Mouse (Mus musculus): ENCODE data around the gene Hist1h2bj. TPM values are rescaled to one million over a fixed set of nuclear protein-coding genes. Genes with fewer than 3 reads are reported as not detected.

Gene Hist1h2bj
- 470 and 634 TPM in 2 replicates for total RNA-seq (2023)

DNA sequence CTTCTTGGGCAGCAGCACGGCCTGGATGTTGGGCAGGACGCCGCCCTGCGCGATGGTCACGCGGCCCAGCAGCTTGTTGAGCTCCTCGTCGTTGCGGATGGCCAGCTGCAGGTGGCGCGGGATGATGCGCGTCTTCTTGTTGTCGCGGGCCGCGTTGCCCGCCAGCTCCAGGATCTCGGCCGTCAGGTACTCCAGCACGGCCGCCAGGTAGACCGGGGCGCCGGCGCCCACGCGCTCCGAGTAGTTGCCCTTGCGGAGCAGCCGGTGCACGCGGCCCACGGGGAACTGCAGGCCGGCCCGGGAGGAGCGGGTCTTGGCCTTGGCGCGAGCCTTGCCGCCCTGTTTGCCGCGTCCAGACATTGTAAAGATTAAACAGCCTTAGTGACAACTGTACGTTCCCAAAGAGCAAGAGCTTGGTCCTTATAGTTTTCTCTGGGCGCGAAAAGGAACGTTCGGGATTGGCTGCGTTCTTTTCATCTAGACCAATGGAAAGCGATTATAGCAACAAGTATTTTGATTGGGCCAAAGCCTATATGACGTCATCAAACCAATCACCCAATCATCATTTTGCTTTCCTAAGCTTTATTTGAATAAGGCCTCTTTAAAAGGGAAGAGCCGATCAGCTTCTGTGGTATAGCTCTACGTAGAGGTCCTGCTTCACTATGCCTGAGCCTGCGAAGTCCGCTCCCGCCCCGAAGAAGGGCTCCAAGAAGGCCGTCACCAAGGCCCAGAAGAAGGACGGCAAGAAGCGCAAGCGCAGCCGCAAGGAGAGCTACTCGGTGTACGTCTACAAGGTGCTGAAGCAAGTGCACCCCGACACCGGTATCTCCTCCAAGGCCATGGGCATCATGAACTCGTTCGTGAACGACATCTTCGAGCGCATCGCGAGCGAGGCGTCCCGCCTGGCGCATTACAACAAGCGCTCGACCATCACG is at the start of gene Hist1h2bj, which contains the start of gene Hist1h2ag:
Hist1h2bj (plus strand) TSS at position 647 of the 935 bp plus-strand sequence.
Hist1h2ag (minus strand) TSS at position 377 of the 935 bp plus-strand sequence.

DNA sequence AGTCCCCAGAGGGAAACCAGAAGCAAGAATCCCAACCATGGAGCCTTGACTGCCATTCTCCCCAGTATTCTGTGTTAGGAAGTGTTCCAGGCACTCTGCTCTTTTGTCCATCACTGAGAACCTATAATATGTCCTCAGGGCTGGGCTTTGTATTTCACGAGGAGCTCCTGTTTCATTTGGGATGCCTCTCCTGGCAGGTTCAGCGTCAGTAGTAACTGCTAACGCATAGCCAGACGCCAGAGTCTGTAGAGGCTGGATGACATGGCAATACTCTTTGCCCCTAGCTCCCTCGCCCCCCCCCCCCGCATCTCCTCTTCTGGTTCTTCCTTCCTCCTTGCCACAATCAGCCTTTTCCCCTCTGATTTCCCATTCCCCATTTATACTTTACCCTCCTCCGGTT is 33.4 kb upstream of the Hist1h2bj start, which contains the start of gene Prss16:
Prss16 (minus strand) TSS at position 101 of the 400 bp plus-strand sequence.

DNA sequence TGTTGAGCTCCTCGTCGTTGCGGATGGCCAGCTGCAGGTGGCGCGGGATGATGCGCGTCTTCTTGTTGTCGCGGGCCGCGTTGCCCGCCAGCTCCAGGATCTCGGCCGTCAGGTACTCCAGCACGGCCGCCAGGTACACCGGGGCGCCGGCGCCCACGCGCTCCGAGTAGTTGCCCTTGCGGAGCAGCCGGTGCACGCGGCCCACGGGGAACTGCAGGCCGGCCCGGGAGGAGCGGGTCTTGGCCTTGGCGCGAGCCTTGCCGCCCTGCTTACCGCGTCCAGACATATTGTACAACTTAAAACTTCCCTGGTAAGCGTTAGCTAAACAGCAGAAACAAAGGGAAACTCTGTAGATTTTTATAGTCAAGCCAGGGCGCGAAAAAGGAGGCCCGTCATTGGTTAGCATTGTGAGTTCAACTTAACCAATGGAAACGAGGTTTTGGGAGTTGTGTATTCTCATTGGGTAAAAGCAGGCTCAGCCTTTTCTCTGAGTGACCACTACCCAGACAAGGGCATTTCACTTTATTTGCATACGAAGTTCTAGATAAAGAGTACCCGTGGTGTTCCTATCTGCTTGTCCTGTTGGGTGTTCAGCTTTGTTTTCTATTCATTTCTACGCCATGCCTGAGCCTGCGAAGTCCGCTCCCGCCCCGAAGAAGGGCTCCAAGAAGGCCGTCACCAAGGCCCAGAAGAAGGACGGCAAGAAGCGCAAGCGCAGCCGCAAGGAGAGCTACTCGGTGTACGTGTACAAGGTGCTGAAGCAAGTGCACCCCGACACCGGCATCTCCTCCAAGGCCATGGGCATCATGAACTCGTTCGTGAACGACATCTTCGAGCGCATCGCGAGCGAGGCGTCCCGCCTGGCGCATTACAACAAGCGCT is 7.5 kb upstream of the Hist1h2bj start, which contains the start of the genes Hist1h2ah and Hist1h2bk:
Hist1h2ah (minus strand) TSS at position 302 of the 882 bp plus-strand sequence.
Hist1h2bk (plus strand) TSS at position 604 of the 882 bp plus-strand sequence.

GRCm38 (mm10) chr13:22041142-22041536 is 1.9 kb upstream of the Hist1h2bj start, which contains the start of gene Hist1h4i:
Gene Hist1h4i, minus strand, starts transcription at chr13:22041362.

DNA sequence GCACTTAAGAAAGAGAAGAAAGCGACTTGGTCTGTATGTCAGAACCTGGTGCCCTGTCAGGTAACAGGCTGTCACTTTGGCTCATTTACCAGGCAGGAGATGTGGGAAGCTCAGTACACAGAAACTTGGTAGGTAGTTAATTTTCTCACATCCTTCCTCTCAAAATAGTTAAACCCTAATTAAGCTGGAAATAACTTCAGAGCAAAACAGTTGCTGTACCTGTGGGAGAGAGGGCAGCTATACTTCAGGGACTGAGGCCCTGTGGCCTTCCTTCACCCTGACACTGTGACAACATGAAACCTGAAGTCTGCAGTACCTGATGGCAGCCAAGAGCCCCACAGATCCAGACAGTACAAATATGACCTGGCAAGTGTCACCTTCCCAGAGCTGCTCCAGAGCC is 41.1 kb downstream of the Hist1h2bj start, which contains the start of gene Vmn1r188:
Vmn1r188 (plus strand) TSS at position 301 of the 400 bp plus-strand sequence.

Other genes starting within 250 kb of the Hist1h2bj start
- gene Hist1h2bq, start 233.0 kb upstream of the Hist1h2bj start, total RNA-seq (2023) = 732 and 971 TPM in 2 replicates
- gene Hist1h2ao, start 232.7 kb upstream of the Hist1h2bj start, total RNA-seq (2023) = 940 and 1,538 TPM in 2 replicates
- 869 and 934 TPM in 2 replicates for gene Hist1h4m, start 231.5 kb upstream of the Hist1h2bj start, total RNA-seq (2023)
- gene Hist1h4n, start 211.0 kb upstream of the Hist1h2bj start, total RNA-seq (2023) = 196 and 307 TPM in 2 replicates
- 286 and 375 TPM in 2 replicates for gene Hist1h2ap, start 209.7 kb upstream of the Hist1h2bj start, total RNA-seq (2023)
- 735 and 957 TPM in 2 replicates for gene Hist1h2br, start 209.5 kb upstream of the Hist1h2bj start, total RNA-seq (2023)
- gene Zfp184, start 98.1 kb upstream of the Hist1h2bj start, total RNA-seq (2023) = 0.36 and 0.54 TPM in 2 replicates
- gene Pom121l2, start 62.0 kb upstream of the Hist1h2bj start, total RNA-seq (2023) = not detected in 2 replicates
- gene Prss16, start 33.5 kb upstream of the Hist1h2bj start, total RNA-seq (2023) = 1.2 and 3.2 TPM in 2 replicates
- 251 and 417 TPM in 2 replicates for gene Hist1h2ah, start 7.6 kb upstream of the Hist1h2bj start, total RNA-seq (2023)
- 727 and 900 TPM in 2 replicates for gene Hist1h2bk, start 7.3 kb upstream of the Hist1h2bj start, total RNA-seq (2023)
- 223 and 313 TPM in 2 replicates for gene Hist1h4i, start 1.9 kb upstream of the Hist1h2bj start, total RNA-seq (2023)
- 410 and 722 TPM in 2 replicates for gene Hist1h2ag, start 270 bp upstream of the Hist1h2bj start, total RNA-seq (2023)
- not detected in 2 replicates for gene Vmn1r188, start 41.2 kb downstream of the Hist1h2bj start, total RNA-seq (2023)
- not detected in 2 replicates for gene Vmn1r189, start 62.6 kb downstream of the Hist1h2bj start, total RNA-seq (2023)
- gene Vmn1r191, start 140.8 kb downstream of the Hist1h2bj start, total RNA-seq (2023) = not detected in 2 replicates
- not detected in 2 replicates for gene Vmn1r192, start 147.9 kb downstream of the Hist1h2bj start, total RNA-seq (2023)
- gene Vmn1r193, start 179.9 kb downstream of the Hist1h2bj start, total RNA-seq (2023) = not detected in 2 replicates
- gene Vmn1r194, start 201.0 kb downstream of the Hist1h2bj start, total RNA-seq (2023) = not detected in 2 replicates
- not detected in 2 replicates for gene Vmn1r195, start 227.3 kb downstream of the Hist1h2bj start, total RNA-seq (2023)
- not detected in 2 replicates for gene Vmn1r196, start 246.7 kb downstream of the Hist1h2bj start, total RNA-seq (2023)